Mouse (Mus musculus) erythroid progenitor cell, adult 5-6 weeks (primary cell): ENCODE results near the gene Atp6v1f. TPM values are rescaled to one million over a fixed set of nuclear protein-coding genes. Genes with fewer than 3 reads are reported as not detected.

ENCODE experiments used
- ATAC-seq: replicated peaks from 2 replicates; pipeline ENCODE4 v1.8.0; 2016; ENCODE audit warnings: moderate number of reproducible peaks, mild to moderate bottlenecking, moderate TSS enrichment, inconsistent platforms; ENCODE audit not compliant: poor library complexity, low FRiP score, severe bottlenecking
- total RNA-seq, 2 experiments: library from RNA; stranded (forward) in 1 of 2; stranded (reverse) in 1 of 2; fragments of 150-400 nt in 1 of 2; fragments of 186-747, 209-891 nt in 1 of 2; gene quantifications; 2 replicates each; pipeline versions ENCODE4 v1.2.3 to v1.2.4; 2015 to 2017; ENCODE audit warnings: low replicate concordance in 2 of 2

Gene Atp6v1f
- total RNA-seq, 2 experiments from 2014 or later: 45.5 to 71.7 TPM

DNA sequence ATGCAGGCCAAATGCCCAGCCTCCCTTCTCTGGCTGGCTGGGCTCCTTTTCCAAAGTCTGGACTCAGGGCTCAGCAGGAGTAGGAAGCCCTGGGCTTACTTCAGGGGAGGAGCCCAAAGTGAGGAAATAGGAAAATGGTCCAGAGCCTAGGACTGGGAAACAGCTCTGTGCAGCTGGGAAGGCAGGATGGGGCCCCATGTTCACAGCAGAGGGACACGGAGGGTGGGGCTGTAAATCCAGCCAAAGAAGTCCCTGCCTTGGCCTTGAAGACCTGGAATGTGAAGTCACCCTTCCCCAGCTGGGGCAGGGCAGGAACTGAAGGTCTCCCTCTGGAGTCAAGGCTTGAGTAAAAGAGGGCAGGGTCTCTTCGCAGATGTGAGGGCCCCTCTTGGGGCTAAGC, 41.6 kb downstream of the Atp6v1f start:
- ATAC-seq: no peak

DNA sequence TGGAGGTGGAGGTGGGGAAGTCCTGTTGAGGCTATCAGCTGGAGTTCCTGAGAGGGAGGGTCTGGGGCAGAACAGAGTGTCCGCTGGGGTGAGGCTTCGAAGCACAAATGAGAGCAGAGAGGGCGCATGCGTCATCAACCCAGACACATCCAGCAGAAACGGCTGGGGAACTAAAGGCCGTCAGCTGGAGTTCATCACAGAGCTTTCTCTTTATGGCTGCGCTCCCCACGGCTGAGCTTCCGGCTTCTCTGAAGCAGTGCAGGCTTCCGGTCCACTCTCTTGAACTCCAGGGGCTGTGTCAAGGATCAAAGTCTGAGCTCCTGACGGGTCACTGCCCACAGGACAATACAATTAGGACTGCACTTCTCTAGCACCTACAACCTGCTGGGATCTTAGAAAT, 45.8 kb downstream of the Atp6v1f start:
- ATAC-seq: no peak

DNA sequence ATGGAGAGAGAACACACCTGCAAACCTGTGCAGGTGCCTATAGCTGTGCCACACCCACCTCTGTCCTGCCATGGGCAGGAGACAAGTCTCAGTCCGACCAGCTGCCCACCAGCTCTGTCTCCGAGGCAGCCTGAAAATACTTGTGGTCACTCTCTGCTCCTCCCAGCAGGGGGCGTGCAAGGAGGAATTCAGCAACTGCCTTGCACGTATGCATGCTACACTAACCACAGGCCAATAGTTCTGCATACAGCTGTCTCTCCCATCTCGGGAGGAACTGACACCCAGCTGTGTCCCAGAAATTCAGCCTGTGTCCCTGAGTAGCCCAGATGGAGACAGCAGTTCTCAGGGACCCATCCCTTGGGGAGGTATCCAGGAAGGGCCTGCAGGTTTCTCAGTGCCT, 49.6 kb downstream of the Atp6v1f start:
- ATAC-seq: 0 out of 2 replicates have a peak, but pooled peaks have one; percentile 49

Other genes with a start within 250 kb of the Atp6v1f start
- gene Hilpda, start 195.2 kb upstream of the Atp6v1f start, total RNA-seq (2015; ENCODE audit: low replicate concordance): 1.7 and 2.2 TPM in 2 replicates
- gene Hilpda, start 195.2 kb upstream of the Atp6v1f start, total RNA-seq (2017; ENCODE audit: low replicate concordance): 0.90 and 6.9 TPM in 2 replicates
- not detected in 2 replicates for gene Fam71f2, start 188.1 kb upstream of the Atp6v1f start, total RNA-seq (2015; ENCODE audit: low replicate concordance)
- not detected in 2 replicates for gene Fam71f2, start 188.1 kb upstream of the Atp6v1f start, total RNA-seq (2017; ENCODE audit: low replicate concordance)
- gene Fam71f1, start 148.6 kb upstream of the Atp6v1f start, total RNA-seq (2015; ENCODE audit: low replicate concordance): not detected in 2 replicates
- not detected in 2 replicates for gene Fam71f1, start 148.6 kb upstream of the Atp6v1f start, total RNA-seq (2017; ENCODE audit: low replicate concordance)
- gene Calu, start 119.6 kb upstream of the Atp6v1f start, total RNA-seq (2015; ENCODE audit: low replicate concordance): 23.1 and 26.7 TPM in 2 replicates
- gene Calu, start 119.6 kb upstream of the Atp6v1f start, total RNA-seq (2017; ENCODE audit: low replicate concordance): 41.5 and 53.8 TPM in 2 replicates
- not detected in 2 replicates for gene Opn1sw, start 79.2 kb upstream of the Atp6v1f start, total RNA-seq (2015; ENCODE audit: low replicate concordance)
- gene Opn1sw, start 79.2 kb upstream of the Atp6v1f start, total RNA-seq (2017; ENCODE audit: low replicate concordance): not detected in 2 replicates
- gene Ccdc136, start 71.4 kb upstream of the Atp6v1f start, total RNA-seq (2015; ENCODE audit: low replicate concordance): not detected in 2 replicates
- not detected in 2 replicates for gene Ccdc136, start 71.4 kb upstream of the Atp6v1f start, total RNA-seq (2017; ENCODE audit: low replicate concordance)
- not detected in 2 replicates for gene Flnc, start 34.5 kb upstream of the Atp6v1f start, total RNA-seq (2015; ENCODE audit: low replicate concordance)
- gene Flnc, start 34.5 kb upstream of the Atp6v1f start, total RNA-seq (2017; ENCODE audit: low replicate concordance): not detected in 2 replicates
- gene Atp6v1fnb, start 3.7 kb downstream of the Atp6v1f start, total RNA-seq (2015; ENCODE audit: low replicate concordance): not detected in 2 replicates
- 0.64 TPM in 1 of 2 replicates, not detected in the other for gene Atp6v1fnb, start 3.7 kb downstream of the Atp6v1f start, total RNA-seq (2017; ENCODE audit: low replicate concordance)
- gene Kcp, start 40.2 kb downstream of the Atp6v1f start, total RNA-seq (2015; ENCODE audit: low replicate concordance): not detected in 2 replicates
- gene Kcp, start 40.2 kb downstream of the Atp6v1f start, total RNA-seq (2017; ENCODE audit: low replicate concordance): not detected in 2 replicates
- 2.5 and 9.7 TPM in 2 replicates for gene Irf5, start 58.9 kb downstream of the Atp6v1f start, total RNA-seq (2015; ENCODE audit: low replicate concordance)
- 6.7 and 13.5 TPM in 2 replicates for gene Irf5, start 58.9 kb downstream of the Atp6v1f start, total RNA-seq (2017; ENCODE audit: low replicate concordance)
- gene Tnpo3, start 142.2 kb downstream of the Atp6v1f start, total RNA-seq (2015; ENCODE audit: low replicate concordance): 47.6 and 105 TPM in 2 replicates
- gene Tnpo3, start 142.2 kb downstream of the Atp6v1f start, total RNA-seq (2017; ENCODE audit: low replicate concordance): 50.4 and 57.9 TPM in 2 replicates
- gene Tspan33, start 226.5 kb downstream of the Atp6v1f start, total RNA-seq (2015; ENCODE audit: low replicate concordance): 519 and 520 TPM in 2 replicates
- gene Tspan33, start 226.5 kb downstream of the Atp6v1f start, total RNA-seq (2017; ENCODE audit: low replicate concordance): 729 and 794 TPM in 2 replicates